Mouse (Mus musculus) olfactory bulb, adult 2 months (tissue): ENCODE results near the gene Ppp1r37. TPM values are rescaled to one million over a fixed set of nuclear protein-coding genes. Genes with fewer than 3 reads are reported as not detected.

ENCODE experiments used
- H3K27ac ChIP-seq: fragments of 200-500 bp; 2 replicates; pipeline ENCODE4 v1.5.1; 2012; ENCODE audit warnings: low read depth, low read length; ENCODE audit not compliant: insufficient read depth
- H3K4me1 ChIP-seq: fragments of 200-500 bp; 2 replicates; pipeline ENCODE4 v1.6.1; 2012; ENCODE audit warnings: low read length; ENCODE audit not compliant: control insufficient read depth, insufficient read depth
- H3K4me3 ChIP-seq: fragments of 200-500 bp; 2 replicates; pipeline ENCODE4 v1.5.1; 2012; ENCODE audit warnings: mild to moderate bottlenecking, low read depth, low read length, moderate library complexity; ENCODE audit not compliant: insufficient read depth
- CTCF ChIP-seq: fragments of 200-500 bp; IDR thresholded peaks from 2 replicates; pipeline ENCODE4 v1.5.1; 2012; ENCODE audit warnings: low read depth, mild to moderate bottlenecking, low read length, moderate library complexity; ENCODE audit not compliant: insufficient read depth
- POLR2A ChIP-seq: fragments of 200-500 bp; IDR thresholded peaks from 2 replicates; pipeline ENCODE4 v1.6.1; 2012; ENCODE audit warnings: mild to moderate bottlenecking, low read depth, low read length, moderate library complexity; ENCODE audit not compliant: insufficient read depth
- WGBS: fragments of 180-500 bp; shearing (Covaris S2); methylation state at CpG from one replicate; pipeline ENCODE4 v1.1.7; 2018; 5-methylcytosine and 5-hydroxymethylcytosine counted together
- polyA plus RNA-seq: library from polyadenylated mRNA; stranded (reverse); fragments of >200 nt; gene quantifications from 2 replicates; pipeline ENCODE4 v1.2.4, GENCODE M21; 2012; ENCODE audit warnings: low replicate concordance; ENCODE audit not compliant: missing spikeins, insufficient read depth, insufficient read length

The Ppp1r37 gene
- polyA plus RNA-seq, 1 experiment = not detected

DNA sequence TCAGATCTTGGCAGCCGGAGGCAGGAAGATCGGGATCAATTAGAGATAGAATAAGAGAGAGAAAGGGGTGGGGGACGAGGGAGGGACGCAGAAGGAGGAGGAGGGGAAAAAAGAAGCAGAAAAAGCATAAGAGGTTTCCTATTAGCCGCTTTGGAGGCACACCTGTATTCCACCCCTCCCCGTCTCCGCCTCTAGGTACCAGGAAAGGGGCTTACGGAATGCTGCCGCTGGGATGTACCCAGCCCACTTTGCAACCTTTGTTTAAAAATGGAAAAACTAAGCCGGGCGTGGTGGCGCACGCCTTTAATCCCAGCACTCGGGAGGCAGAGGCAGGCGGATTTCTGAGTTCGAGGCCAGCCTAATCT lies 10.9 kb upstream of the Ppp1r37 start:
- peak overlapping the region; percentile 80 for H3K4me3 ChIP-seq
- no peak overlapping the region for H3K27ac ChIP-seq
- peaks cover 18% of the 10 kb centered on the region for H3K4me1 ChIP-seq
- WGBS = 17% methylated on average over 16 of the region's 16 CpGs
- TF ChIP-seq POLR2A = no peak
- no peak for TF ChIP-seq CTCF

DNA sequence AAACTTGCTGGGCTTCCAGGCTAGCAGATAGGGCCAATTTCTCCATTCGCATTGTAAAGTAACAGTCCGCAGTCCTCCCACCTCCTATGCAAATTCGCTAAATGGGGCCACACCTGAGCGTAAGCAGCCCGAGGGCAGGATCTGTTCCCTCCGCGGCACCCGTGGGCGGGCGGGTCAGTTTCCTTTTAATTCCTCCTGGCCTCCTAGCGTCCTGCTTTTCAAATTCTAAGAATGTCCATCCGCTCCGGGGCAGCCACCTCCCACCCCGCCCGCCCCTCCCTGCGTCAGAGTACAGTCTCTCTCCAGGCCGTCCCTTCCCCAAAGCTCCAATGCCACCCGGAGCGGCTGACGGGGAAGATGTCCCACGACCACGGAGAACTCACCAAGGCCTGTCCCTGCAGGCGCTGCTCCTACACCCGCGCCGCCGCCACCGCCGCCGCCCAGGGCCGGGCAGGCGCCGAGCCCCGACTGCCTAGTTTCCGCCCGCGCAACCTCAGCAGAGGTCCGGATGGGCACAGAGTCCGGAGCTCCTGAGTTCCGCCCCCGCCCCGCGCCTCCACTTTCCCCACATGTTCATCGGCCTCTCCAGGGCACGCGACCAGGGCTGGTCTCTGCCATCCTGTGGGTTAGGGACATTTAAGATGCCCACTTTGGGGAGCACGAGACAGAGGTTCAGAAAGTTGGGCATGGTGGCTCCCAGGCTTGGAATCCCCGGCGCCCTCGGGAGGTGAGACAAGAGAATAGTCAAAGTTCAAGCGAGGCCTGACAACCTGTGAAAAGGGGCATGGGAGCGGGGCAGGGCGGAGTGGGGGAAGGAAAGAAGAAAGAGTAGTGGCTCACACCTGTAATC lies 10.3 kb upstream of the Ppp1r37 start:
- H3K4me3 ChIP-seq = peak overlapping the region; percentile 80
- no peak overlapping the region for H3K27ac ChIP-seq
- WGBS = under 1% methylated on average over 53 of the region's 53 CpGs
- peaks cover 18% of the 10 kb centered on the region for H3K4me1 ChIP-seq
- TF ChIP-seq POLR2A = peak; percentile 90
- TF ChIP-seq CTCF = no peak

DNA sequence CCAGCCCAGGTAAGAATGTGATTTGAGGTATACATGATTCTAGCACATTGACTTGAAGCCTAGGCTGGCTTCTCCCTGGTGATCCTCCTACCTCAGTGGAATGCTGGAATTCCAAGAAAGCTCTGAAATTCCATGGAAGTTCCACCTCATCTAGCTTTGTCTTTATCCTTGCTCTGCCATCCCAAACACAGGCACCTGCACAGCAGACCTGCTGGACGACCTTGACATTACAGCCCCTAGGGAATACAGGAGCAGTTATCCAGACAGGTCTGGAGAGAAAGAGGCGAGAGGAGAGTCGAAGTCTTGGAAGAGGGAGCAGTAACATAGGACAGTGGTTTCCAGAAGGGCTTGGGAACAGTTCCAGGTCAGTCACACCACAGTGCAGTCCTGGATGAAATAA lies 6.8 kb upstream of the Ppp1r37 start:
- peaks cover 7% of the 10 kb centered on the region for H3K4me1 ChIP-seq
- 90% methylated on average over 3 of the region's 3 CpGs for WGBS
- TF ChIP-seq POLR2A (no peak), CTCF (no peak)

DNA sequence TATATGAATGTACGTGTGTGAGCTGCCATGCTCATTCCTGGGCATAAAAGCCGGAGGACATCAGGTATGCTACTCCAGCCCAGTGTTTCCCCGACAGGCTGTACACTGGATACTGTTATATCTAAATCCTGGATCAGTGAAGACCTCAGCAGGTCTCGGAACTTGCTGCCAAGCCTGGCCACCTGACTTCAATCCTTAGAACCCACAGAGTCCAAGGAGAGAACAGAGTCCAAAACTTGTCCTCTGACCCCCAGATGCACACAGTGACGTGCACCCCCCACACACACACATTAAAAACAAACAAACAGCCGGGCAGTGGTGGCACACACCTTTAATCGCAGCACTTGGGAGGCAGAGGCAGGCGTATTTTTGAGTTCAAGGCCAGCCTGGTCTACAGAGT lies 4.5 kb upstream of the Ppp1r37 start:
- TF ChIP-seq CTCF (no peak), POLR2A (no peak)
- WGBS = 91% methylated on average over 8 of the region's 8 CpGs
- H3K4me1 ChIP-seq = 0 out of 2 replicates have a peak, but pooled peaks cover 6% of the 10 kb centered on the region
- H3K4me3 ChIP-seq = no peak overlapping the region
- no peak overlapping the region for H3K27ac ChIP-seq

More for the DNA sequence above, 6.8 kb upstream of the Ppp1r37 start:
- Histone ChIP-seq H3K27ac (no peak overlapping the region), H3K4me3 (no peak overlapping the region)

DNA sequence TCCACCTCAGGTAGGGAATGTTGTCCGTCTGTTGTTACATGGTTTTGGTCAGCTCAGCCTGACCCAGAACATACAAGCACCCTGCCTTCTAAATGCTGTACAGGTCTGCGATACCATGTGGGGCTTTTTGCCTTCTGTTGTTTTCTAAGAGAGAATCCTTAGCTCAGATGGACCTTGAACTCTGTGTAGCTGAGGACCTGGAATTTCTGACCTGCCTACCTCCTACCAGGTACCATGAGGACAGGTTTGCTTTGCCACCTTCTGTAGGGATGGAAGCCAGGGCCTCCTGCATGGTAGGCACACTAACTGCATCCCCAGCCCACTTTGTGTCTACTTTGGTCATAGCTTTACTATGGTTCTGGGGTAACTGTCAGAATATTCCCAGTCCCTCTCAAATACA lies 2.9 kb upstream of the Ppp1r37 start:
- no peak for TF ChIP-seq POLR2A
- no peak for TF ChIP-seq CTCF
- WGBS = 98% methylated on average over 2 of the region's 2 CpGs
- H3K4me3 ChIP-seq = no peak overlapping the region
- H3K4me1 ChIP-seq = peaks cover 6% of the 10 kb centered on the region
- no peak overlapping the region for H3K27ac ChIP-seq

DNA sequence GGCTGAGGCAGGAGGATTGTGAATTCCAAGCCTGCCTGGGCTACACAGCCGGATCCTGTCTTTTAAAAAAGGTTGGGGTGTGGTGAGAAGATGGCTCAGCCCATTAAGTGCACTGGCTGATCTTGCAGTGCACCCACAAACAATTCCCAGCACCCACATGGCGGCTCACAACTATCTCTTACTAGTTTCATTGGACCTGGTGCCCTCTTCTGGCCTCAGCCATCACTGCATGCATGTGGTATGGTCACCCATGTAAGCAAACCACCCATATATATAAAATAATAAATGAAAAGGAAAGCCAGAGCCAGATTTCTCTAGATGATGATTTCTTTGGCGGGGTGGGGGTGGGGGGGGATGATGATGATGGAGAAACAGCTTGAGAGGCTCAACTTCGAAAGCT lies 1.6 kb upstream of the Ppp1r37 start:
- 94% methylated on average over 4 of the region's 4 CpGs for WGBS
- no peak overlapping the region for H3K4me3 ChIP-seq
- peak; percentile 14; the same call in 1 of the 2 replicates for TF ChIP-seq POLR2A
- no peak for TF ChIP-seq CTCF
- peaks cover 16% of the 10 kb centered on the region for H3K4me1 ChIP-seq
- no peak overlapping the region for H3K27ac ChIP-seq

DNA sequence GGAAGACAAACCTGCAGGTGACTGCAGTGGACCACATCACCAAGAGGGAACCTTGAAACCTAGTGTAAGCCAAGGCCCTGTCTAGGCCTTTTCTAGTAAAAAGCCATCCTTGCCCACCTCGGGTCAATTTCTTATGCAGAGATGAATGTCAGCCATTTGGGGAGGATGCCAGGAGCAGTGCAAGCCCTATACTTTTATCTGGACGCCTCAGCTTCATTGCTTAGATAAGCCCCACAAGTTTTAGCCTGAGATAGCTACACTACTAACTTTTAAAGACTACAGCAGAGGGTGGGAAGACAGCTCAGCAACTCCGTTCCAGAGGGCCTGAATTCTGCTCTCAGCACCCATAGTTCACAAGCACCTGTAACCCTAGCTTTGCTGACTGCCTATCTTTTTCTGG lies 1.0 kb upstream of the Ppp1r37 start:
- TF ChIP-seq POLR2A (no peak), CTCF (no peak)
- Histone ChIP-seq H3K27ac (no peak overlapping the region), H3K4me1 (peaks cover 21% of the 10 kb centered on the region), H3K4me3 (no peak overlapping the region)
- WGBS = 93% methylated on average over 3 of the region's 3 CpGs

DNA sequence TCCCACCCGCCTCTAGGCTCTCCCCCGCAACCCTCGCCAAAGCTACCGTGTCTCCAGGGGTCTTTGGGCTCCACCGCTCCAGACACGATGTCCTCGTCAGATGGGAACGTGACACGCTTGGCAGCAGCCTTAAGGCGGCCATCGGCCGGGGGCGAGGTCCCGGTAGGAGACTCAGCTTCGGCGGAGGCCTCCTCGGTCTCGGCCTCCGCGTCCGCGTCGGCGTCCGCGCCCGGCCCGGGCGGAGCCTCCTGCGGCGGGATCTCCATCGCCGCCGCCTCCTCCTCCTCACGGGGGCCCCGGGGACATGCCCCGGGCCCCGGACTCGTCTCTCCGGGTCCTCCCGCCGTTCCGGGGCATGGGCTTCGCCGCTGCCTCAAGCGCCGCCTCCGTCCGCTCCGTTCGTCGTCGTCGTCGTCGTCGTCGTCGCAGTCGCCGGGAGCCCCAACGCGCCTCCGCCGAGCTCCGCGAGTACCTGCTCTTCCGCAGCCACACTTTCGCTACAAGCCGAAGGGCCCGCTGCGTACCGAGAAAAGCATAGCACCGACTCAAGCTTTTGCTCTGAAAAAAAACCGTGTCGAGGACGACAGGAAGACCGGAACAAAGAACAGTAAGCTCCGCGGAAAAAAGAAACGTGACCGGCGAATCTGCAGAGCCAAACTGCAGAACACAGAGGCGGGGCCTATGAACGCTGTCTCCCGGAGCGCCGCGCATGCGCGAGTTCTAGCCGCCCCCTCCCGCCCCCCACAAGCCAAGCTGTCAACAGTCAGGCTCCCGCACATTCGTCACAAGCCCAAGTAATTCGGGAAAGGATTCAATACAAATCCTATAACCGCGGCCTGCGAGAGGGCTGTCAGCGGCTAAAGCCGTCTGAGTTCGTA lies 872 bp downstream of the Ppp1r37 start:
- peak overlapping the region; percentile 95 for H3K27ac ChIP-seq
- H3K4me3 ChIP-seq = peak overlapping the region; percentile 80
- TF ChIP-seq CTCF (0 out of 2 replicates have a peak, but pooled peaks have one; percentile 7), POLR2A (peak; percentile 61)
- peaks cover 40% of the 10 kb centered on the region for H3K4me1 ChIP-seq
- WGBS = under 1% methylated on average over 102 of the region's 102 CpGs

DNA sequence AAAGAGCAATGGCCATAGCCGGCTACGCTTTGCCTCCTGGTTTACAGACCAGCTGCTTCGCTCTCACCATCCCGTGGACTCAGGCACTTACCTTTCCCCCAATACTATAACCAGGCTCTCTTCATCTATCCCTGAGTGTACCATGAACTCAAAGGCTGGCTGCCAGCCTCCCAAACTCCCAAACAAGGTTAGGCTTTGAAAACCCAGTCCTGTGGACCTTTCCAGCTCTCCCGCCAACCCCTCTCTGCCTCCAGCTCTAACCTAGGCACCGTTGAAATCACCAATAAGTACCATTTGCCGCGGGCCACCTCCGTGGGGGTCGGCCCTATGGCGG lies 1.5 kb downstream of the Ppp1r37 start:
- under 1% methylated on average over 11 of the region's 11 CpGs for WGBS
- TF ChIP-seq POLR2A (no peak), CTCF (no peak)

More for the DNA sequence above, 1.5 kb downstream of the Ppp1r37 start:
- H3K4me3 ChIP-seq = peak overlapping the region; percentile 80
- H3K4me1 ChIP-seq = peaks cover 43% of the 10 kb centered on the region
- 0 out of 2 replicates have a peak overlapping the region, but pooled peaks have one; percentile 95 for H3K27ac ChIP-seq
